Mouse (Mus musculus): ENCODE results near the gene Map7d1. TPM values are rescaled to one million over a fixed set of nuclear protein-coding genes. Genes with fewer than 3 reads are reported as not detected.

Map7d1 gene
- polyA plus RNA-seq (2017; shearing (Covaris generic)), result 4.2 TPM

DNA sequence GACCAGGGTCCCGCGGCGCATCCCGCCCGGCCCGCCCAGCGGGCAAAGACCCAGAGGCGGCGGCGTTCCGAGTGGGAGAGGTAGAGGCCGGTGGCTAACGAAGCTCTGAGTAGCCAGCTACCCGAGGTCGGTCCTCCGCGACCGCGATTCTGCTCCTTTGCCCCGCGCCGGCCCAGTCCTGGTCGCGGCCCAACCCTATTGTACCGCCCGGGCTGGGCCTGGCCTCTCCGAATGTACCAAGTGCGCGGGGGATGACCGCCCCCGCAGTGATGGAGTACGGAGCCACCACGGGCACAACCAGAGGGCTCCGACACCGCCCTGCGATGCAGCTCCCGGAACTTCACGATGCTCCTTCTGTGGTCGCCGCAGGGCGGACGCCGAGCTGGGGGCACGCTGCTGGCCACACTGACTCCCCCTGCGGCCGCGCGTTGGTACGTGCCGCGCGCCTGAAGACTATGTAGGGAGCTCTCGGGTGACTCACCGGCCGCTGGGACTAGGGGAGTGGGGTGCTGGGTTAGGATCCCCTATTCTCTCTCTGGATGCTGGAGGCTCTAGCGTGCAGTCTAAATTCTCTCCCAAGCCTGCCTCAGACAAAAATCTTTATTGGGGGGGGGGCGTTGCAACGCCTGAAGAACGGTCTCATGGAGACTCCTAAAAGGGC is at the start of gene Map7d1:
Gene Map7d1 (minus strand): TSS at position 213 of the 661 bp plus-strand sequence.

DNA sequence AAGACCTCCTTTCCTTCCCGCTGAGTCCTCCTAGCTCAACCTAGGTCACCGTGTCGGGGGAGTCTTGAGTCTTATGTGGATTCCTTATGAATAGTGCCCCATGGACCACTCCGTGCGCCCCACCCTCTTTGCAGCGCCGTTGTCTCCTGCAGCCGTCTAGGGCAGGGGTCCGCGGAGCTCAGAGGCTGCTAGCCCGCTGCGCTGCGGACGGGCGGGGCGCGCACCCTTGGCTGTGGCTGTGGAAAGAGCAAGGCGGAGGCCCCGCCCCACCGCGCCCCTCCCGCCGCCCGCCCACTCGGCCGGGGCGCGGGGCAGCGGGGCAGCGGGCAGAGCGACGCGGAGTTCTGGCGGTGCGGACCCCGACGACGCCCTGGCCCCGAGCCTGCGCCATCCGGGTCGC is 30.3 kb upstream of the Map7d1 start, which contains the start of gene Col8a2:
Gene Col8a2 (plus strand): TSS at position 302 of the 400 bp plus-strand sequence.

GRCm38 (mm10) chr4:126262119-126262807 is 6.1 kb upstream of the Map7d1 start, which contains the start of gene Trappc3:
Gene Trappc3 (plus strand): TSS chr4:126262325.

GRCm38 (mm10) chr4:126202303-126203181 is 53.6 kb downstream of the Map7d1 start, which contains the start of gene Thrap3:
Gene Thrap3 (minus strand): TSS chr4:126202760.

Other genes starting within 250 kb of the Map7d1 start
- gene Csf3r, start 231.8 kb downstream of the Map7d1 start, polyA plus RNA-seq (2017; shearing (Covaris generic)), result not detected
- gene Mrps15, start 209.4 kb downstream of the Map7d1 start, polyA plus RNA-seq (2017; shearing (Covaris generic)), result 80.6 TPM
- gene Oscp1, start 197.8 kb downstream of the Map7d1 start, polyA plus RNA-seq (2017; shearing (Covaris generic)), result 1.7 TPM
- 73.4 TPM for gene Lsm10, start 159.7 kb downstream of the Map7d1 start, polyA plus RNA-seq (2017; shearing (Covaris generic))
- gene Stk40, start 152.4 kb downstream of the Map7d1 start, polyA plus RNA-seq (2017; shearing (Covaris generic)), result 16.0 TPM
- 40.0 TPM for gene Eva1b, start 108.6 kb downstream of the Map7d1 start, polyA plus RNA-seq (2017; shearing (Covaris generic))
- 1.1 TPM for gene Sh3d21, start 92.9 kb downstream of the Map7d1 start, polyA plus RNA-seq (2017; shearing (Covaris generic))
- gene Thrap3, start 53.6 kb downstream of the Map7d1 start, polyA plus RNA-seq (2017; shearing (Covaris generic)), result 249 TPM
- gene Trappc3, start 6.0 kb upstream of the Map7d1 start, polyA plus RNA-seq (2017; shearing (Covaris generic)), result 107 TPM
- not detected for gene Col8a2, start 30.4 kb upstream of the Map7d1 start, polyA plus RNA-seq (2017; shearing (Covaris generic))
- gene Adprhl2, start 65.4 kb upstream of the Map7d1 start, polyA plus RNA-seq (2017; shearing (Covaris generic)), result 22.4 TPM
- 0.35 TPM for gene Tekt2, start 69.3 kb upstream of the Map7d1 start, polyA plus RNA-seq (2017; shearing (Covaris generic))
- 27.9 TPM for gene Ago3, start 173.2 kb upstream of the Map7d1 start, polyA plus RNA-seq (2017; shearing (Covaris generic))
- gene Ago1, start 212.2 kb upstream of the Map7d1 start, polyA plus RNA-seq (2017; shearing (Covaris generic)), result 4.2 TPM

Measured in activated CD4-positive, CD25-positive, alpha-beta regulatory T cell, adult 9 weeks (primary cell).